Mouse (Mus musculus) thymus, postnatal 36 days (tissue): ENCODE results near the gene Prkaa2.
"Not testable (repeated sequence)": the region's sequence is repeated elsewhere in the genome, so short reads cannot be mapped to it uniquely, and the experiment has no call there.

Experiments used
- DNase-seq, 2 experiments: peaks; one replicate each; pipeline ENCODE4 v3.0.0; 2022; ENCODE audit warnings: mixed read lengths in 2 of 2

Gene Prkaa2

DNA sequence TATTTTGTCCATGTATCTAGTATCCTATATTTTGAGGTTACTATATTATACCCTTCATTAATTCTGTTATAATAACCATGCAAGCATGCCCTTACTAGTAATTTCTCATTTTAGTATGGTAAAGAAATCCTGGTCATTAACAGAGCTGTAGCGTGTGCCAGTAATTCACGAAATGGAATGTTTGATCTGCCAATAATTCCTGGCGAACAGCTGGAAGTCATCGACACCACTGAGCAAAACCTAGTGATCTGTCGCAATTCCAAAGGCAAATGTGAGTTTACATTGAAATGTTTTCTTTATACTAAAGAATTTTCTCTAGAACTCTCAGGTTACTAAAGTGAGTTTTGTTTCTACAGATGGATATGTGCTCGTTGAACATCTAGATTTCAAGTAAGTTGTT is 94.2 kb downstream of the Prkaa2 start:
- no peak for DNase-seq

DNA sequence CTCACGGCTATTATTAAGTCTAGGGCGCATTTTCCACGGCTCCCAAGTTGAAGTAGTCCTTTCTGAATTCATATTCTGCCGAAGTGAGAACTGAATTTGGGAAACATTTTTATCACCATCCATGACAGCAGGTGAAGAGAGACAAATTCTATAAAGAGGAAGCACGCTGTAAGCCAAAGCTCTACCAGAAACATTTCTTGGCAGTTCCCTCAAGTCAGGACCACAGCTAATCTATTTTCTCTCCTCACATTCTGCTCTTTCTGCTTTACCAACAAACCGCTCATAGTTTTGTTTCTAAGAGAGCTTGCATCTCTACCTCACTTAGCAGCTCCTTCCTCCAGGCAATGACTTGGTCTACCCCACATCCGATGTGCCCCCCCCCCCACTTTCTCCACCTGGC is 96.0 kb downstream of the Prkaa2 start:
- no peak for DNase-seq

DNA sequence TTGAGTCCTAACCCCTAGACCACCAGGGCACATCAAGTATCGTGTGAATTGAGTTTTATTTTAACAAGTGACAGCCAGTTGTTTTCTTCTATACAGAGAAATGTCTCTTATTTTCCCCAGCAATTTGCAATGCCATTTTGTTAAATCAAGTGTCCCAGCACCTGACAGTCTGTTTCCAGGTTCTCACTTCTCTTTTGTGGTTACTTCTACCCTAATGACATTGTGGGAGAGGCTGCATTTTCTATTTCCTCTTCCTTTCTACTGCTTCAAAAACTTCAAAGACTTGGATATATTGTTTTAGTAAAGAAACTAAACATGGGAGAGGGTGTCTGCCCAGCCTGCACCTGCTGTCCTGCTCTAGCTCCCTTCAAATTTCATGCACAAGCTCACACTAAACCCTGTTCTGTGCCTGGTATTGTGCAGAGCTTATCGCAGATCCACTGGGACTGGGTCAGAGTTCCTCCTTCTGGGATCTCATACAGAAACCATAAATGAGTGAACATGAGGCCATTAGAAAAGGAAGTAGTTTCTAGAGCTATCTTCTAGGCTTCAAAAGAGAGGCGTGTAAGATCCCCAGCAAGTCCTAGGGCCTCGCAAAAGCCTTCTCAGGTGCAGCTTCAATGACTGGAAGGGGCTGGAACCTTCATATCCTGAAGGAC is 102.2 kb downstream of the Prkaa2 start:
- no peak for DNase-seq

DNA sequence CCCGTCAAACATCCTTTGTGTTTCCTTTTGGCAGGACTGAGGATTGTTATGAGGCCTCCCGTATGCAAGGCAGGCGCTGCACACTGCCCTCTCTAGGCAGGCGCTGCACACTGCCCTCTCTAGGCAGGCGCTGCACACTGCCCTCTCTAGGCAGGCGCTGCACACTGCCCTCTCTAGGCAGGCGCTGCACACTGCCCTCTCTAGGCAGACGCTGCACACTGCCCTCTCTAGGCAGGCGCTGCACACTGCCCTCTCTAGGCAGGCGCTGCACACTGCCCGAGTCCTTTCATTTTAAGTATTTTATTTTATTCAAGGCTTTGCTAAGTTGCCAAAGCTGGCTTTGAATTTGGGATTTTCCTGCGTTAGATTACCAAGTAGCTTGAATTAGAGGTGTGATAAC is 105.0 kb downstream of the Prkaa2 start:
- DNase-seq, result not testable (repeated sequence)

DNA sequence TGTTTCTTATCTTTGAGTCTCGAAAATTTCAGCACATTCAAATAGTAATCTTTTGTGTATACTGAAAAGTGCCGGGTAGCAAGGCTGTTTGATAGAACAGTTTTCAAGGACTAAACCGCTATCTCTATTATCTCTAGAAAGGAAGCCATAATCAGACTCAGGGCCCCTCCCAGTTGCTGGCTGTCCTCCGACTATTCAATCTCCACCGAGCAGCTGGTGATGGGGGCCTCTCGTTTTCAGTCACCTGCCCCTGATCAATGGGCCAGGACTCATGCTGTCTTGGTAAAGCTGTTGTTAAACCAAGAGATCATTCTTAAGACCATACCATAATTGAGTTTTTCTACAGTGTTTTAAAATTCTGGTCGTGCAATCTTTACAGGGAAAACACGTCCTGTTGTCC is 105.6 kb downstream of the Prkaa2 start:
- no peak for DNase-seq

DNA sequence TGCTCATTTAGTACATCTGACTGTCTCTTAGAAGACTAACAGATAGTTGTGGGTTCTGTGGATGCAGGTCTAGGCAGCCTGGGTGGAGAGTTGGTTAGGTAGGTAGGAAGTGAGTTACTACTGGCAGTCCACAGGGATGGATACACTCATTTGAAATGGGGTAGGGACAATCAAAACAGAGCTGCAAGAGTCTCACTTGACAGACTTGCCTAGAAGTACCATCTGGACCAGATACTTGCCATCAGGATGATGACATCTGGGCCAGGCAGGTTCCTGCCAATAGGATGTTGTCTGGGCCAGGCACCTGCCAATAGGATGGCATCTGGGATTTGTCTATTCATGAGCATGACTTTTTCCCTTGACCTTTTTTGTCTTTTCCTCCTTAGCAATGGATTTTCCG is 108.0 kb downstream of the Prkaa2 start:
- DNase-seq, result no peak

DNA sequence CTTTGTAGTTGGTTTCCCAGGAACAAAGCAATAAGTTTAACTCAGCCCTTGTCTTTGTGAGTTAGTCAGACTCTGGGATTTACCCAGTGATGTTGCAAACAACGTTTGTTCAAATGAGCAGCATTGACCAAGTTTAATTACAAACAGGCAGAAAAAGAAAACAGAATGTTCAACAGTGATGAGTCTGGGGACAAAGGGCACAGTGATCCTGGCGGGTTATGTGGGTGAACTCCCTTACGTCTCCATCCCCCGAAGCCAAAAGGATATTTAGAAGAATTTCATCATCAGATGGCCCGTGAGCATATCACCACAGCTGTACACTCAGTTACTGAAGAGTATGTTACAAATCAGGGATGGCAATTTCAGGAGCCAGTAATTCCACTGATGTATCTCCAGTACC is 110.0 kb downstream of the Prkaa2 start:
- no peak for DNase-seq

DNA sequence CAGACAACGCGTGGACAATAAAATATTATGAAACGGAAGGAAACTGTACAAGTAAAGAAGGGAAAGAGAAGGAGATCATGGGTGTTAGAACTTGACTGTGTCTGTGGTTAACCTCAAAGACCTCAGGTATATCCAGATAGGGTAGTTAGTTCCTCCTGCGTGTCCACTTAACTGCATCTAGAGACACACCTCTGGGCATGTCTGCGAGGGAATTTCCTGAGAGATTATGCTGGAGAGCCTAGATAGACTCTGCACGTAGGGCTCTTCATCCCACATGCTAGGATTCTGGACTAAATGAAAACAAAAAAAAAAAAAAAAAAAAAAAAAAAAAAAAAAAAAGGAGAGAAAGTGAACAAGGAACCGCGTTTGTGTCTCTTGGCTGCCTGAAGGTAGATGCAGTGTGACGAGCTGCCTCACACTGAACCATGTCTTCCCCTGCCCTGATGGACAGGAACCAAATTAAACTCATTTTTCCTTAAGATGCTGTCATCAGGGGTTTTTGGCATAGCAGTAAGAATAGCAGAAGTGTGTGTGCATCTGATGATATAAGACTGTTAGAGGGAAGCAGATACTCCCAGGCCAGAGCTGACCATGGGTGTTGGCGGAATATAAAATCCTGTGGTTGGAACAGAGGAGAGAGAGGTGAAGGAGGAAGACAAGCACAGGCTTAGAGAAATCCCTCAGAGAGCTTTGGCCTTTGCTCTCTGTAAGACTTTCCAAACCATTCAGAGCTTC is 116.4 kb downstream of the Prkaa2 start:
- no peak for DNase-seq

DNA sequence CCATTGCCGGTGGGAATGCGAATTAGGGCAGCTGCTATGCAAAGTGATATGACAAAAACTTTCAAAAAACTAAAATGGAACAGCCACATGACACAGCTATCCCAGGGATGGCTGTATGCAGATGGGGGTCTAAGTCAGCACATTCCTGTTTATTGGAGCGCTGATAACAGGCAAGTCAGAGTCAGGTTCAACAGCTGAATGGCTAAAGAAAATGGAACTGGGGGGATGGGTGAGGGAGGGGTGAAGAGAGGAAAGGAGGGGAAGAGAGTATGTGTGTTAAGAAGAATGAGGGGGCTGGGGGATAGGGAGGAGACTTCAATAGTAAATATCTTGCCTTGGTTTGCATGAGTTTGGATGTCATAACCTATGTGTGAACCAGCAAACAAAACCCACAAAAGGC is 117.4 kb downstream of the Prkaa2 start:
- DNase-seq, result no peak

DNA sequence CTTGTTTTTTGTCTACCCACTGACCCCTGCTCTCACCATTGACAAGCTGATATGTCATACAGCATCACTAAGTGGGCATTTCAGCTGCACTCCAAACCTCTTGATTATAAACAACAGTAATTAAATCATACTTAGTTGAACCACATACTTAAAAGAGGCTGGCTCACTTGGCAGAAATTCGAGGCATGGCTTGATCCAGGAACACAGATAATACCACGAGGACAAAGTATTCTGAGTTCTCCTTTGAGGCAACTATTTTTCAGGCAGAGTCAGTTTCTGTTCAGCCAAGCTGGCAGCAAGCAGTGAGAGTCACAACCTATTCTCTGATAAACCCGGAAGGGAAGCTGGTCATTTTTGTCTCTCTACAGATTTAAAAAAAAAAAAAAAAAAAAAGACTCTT is 119.0 kb downstream of the Prkaa2 start:
- no peak for DNase-seq

DNA sequence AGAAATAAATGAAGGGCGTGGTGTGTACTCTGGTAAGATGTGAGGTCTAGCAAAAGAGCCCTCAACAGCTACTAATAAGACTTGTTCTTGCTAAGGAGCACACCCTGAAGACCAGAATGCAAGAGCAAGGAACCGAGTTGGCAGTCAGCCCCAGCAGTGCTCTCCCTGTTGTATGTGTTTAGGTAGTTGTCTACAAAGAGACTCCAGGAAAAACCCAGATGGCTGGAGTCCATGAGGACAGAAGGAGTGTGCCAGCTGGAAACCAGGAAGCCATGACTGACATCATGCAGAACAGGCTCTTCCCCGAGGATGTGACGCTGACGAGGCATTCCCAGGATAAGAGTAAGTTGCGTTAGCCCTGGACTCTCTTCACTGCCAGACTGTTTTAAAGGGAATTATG is 119.7 kb downstream of the Prkaa2 start:
- no peak for DNase-seq

DNA sequence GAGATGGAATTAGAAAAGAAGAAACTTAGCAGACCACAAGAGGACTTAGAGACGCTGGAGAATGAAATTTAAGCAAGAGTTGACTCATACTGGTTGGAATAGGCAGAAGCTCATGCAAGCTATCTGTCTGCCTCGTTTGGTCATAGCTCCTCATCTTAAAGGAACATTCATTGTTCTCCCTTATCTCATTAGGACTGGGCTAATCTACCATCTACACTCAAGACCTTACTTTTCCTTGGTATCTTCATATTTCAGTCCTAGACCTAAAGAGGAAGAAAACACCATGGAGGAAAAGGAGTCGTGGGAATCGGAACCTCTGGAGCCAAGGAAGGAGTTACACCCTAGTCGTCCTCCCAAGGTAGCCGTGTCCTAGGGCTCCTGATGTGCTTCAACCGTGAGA is 121.0 kb downstream of the Prkaa2 start:
- DNase-seq, result no peak

DNA sequence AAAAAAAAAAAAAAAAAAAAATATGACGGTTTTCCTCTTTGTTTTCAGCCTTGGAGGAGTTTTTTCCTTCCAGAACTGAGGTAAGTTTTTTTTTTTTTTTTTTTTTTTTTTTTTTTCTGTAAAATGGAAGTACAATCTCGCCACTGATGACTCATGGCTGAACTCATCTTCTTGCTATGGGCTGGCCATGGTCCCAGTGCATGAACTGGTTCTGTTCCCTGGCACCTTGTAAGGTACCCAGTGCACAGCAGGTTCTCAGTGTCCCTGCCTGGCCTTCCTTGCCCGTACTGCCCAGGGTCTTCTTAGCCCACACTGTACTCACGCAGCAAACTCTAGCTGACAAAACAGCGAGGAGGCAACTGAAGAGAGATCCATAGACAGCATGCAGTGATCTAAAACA is 121.6 kb downstream of the Prkaa2 start:
- no peak for DNase-seq

DNA sequence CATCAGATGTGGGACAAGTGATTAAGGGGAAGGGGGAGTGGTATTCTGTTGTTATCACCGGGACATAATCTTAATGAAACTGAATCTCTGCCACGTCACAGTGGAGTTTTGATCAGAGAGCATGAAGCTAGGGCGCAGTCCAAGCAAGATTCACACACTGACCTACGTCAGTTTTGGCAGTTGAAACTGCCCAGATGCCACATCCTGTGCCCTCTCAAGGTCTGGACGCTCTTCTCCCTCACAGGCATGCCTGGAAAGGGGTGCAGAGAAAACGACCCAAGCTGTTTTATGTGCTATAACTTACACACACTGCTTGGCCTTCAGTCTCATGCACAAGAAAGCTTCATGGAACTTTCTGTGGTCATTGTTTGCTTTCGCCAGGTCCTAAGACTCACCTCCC is 122.1 kb downstream of the Prkaa2 start:
- no peak for DNase-seq

DNA sequence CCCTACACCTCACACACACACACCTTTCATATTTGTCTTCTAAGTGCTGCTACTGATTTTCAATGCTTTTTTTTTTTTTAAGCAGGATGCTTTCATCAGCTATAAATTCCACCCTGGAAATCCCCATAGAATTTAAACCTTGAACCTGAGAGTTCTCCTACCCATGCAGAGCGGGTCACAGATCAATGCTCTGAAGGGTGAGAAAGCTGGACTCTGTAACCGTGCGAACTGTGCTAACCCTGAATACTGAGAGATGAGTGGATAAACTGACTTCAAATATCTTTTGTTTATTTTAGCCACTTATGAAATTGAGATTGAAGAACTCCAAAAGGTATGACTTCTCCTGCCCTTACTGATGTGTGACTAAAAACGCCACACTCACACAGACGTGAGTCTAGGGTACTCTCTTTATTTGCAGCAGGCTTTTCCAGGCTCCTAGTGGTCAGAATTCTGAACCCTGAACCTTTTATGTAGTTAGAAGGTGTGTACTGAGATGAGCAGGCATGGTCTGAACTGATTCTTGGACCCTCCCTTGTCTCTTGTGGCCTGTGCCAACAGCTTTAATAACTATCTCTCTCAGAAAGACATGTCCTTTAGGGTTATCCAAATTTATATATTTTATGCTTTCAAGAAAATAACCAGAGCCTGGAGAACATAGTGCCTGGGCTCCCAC is 123.6 kb downstream of the Prkaa2 start:
- DNase-seq, result no peak
